Mouse (Mus musculus) lung, postnatal 36 days (tissue): ENCODE results near the gene Pcbp4.

Experiments
- DNase-seq: peaks from one replicate; pipeline ENCODE4 v3.0.0; 2022; ENCODE audit warnings: mixed read lengths

Pcbp4 gene

DNA sequence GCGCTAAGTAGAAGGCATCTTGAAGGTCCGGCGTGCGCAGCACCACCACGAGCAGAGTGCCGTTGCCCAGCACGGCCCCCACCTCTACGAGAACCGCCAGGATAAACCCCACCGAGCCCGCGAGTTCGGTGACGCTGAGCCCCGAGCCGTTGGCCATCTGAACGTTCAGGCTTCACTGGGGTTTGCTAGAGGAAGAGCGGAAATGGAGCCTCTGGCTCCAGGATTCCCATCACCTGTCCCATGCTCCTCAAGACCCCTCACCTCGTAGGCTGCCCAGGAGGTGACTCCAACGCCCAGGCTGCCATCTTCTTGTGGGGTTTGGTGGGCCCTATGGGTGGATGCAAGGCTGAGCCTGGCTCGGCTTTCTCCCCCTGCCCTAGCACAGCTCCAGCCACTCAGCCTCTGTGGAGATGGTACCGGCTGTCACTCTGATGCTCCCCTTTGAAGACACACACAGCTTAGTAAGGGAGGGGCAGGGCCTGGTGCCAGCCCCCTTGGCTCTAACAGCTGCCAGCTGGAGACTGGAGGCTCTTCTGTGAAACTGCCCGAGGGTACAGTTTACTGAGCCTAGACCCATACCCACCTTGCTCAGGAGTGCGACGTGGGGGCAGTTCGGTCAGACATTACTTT lies 12.6 kb downstream of the Pcbp4 start, which contains the start of gene Gpr62:
Gene Gpr62, minus strand, starts transcription at position 368 of the 630 bp plus-strand sequence.
- DNase-seq, result no peak

DNA sequence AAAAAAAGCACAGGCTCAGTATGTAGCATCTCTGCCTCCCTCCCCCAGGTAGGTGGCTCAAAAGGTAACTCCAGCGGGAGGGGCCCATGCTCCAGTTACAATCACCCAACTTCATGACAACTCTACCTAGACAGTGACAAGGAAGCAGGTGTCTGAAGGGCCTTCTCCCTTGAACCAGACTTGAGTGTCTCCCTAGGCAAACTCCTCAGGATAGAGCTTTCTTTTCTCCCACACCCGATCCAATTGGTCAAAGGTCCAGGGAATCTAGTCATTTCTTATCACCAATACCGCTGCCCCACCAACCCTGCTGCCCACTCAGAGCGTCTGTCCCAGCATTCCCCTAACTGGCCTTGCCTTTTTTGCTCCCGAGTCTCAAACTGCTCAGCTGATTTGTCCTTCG lies 13.6 kb downstream of the Pcbp4 start:
- DNase-seq, result no peak

DNA sequence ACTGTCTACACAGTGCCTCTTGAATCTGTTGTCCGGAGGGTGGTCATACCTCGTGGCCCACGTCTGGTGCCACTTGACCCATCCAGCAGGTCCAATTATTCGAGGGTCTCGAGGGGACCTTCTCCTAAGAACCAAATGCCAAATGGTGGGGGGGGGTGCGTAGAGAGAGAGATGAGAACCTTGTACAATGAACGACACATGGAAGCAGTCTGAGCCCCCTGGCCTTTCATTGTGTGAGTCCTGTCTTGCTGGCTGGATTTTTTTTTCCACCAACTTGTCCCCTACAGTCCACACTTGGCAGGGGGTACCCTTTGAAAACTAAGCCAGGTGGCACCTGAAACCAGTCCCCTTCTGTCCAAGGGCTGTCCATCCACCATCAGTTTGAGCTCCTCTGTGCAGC lies 14.7 kb downstream of the Pcbp4 start:
- no peak for DNase-seq

DNA sequence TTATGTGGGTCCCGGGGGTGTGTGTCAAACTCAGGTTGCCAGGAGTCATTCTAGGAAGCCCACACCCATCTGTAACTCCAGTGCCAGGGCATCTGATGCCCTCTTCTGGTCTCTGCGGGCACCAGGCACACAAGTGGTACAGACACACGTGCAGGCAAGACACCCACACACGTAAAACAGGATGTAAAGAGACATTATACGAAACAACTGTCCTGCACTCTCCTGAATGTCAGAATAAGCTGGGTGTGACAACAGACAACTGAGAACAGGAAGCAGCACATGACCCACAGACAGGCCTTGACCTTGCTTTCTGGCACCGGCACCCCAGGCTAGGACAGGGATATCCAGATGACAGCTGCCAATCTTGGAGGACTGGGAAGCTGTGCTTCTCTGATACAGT lies 16.2 kb downstream of the Pcbp4 start:
- no peak for DNase-seq

DNA sequence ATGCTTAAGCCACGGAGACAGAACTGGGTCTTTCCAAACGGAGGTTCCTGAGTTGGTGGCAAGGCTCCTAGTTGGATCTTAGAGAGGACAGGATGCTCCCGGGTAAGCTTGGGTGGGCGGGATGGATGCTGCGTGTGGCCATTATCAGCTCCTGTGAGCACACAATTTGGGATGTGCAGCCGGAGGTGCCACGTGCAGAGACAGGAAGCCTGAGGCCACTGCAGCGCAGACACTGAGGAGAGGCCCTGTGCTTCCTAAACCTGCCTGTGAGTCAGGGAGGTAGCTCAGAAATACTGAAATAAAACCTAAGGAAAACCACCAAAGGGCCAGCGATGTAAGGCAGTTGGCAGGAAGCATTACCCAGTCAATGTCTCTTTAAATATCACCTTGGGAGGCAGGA lies 16.7 kb downstream of the Pcbp4 start:
- DNase-seq, result no peak

DNA sequence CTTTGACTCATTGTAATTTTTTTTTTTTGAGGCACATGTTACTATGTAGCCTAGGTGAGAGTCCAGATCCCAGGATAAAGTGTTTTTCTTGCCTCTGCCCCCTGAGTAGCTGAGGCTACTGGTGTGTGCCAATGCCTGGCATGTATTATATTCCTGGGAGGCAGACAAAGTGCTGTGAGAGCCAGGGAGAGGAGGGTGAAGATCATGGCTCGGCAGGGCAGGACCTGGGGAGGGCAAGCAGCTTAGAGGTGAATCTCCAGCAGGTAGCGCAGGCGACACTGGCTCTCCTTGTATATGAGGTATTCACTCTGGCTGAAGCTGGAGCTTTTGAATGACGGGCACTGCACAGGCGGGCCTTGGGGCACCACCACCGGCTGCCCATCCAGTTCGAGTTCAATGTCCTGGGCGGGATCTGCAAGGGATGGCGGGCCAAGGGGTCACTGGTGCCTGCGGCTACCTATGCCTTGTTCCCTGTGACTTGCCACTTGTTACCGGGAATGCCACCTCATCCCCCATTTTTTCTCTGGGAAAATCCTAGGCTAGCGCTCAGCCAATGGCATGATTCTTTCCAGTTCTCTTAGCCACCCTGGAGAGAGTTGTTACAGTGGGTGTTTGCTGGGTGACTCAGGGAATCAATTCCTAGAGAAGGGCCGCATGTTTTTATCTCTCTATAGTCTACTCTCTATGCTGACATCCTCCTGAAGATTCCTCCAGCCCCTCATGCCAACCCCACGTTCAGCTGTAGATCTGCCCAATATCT lies 18.1 kb downstream of the Pcbp4 start:
- no peak for DNase-seq

DNA sequence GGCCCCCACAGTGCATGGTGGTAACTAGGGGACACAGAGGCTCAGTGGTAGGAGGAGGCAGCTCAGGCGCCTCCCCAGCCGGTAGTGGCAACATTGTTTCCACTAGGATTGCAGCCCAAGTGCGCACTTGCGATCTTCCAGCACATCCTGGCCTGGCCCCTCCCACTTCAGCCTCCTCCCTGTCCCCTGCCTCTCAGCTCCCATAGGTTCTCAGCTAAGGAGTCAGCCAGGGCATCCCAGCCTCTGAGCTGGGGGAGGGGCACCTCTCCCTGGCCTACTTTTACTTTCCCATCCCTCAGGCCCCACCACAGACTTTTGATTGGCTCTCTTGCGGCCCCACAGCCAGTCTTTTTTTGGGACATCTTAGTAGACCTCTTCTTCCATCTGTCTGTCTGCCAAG lies 18.8 kb downstream of the Pcbp4 start:
- peak; percentile 78 for DNase-seq

DNA sequence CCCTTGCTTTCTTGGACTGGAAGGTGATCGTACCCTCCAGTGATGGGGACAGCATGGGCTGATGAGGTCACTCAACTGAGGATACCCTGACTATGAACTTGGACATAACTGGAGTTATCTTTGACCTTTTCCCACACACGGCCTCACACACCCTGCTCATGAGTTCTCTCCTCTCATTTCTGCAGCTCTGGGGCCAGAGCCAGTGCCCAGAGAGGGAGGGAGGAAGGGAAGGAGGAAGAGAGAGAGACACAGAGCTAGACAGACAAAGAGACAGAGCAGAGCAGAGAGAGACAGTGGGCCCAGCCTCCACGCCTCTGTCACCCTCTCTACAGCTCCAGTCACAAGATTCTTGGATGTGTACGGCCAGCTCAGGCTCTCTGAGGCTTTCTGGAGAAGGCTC lies 19.2 kb downstream of the Pcbp4 start:
- no peak for DNase-seq

DNA sequence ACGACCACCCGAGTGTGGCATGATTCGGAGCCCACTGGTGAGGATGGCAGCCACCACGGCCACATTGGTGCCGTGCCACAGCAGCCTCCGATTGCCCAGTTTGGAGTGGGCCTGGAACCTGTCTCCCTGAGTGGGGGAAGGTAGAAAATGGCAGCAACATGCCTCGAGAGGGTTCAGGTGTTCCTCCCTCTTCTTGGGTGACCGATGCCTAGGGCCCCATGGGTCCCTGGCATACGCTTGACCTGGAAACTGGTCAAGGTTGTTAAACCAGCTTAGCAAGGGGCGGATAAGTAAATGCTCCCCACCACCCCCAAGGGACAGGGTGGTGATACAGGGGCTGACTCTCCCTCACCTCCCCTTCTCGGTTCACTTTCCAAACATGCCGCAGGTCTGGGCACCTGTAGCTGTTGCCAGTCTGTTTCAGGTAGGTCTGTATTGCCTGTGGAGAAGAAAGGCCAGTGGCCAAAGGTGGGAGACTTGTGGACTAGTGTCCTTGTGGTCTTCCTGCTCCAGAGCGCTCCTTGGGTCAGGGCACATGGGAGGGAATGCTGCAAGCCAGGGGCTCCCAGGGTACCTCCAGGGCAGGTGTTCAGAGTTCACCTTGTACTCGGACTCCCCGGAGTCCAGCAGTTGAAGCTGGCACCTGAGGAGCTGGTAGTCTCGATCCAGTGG lies 20.1 kb downstream of the Pcbp4 start:
- DNase-seq, result no peak

DNA sequence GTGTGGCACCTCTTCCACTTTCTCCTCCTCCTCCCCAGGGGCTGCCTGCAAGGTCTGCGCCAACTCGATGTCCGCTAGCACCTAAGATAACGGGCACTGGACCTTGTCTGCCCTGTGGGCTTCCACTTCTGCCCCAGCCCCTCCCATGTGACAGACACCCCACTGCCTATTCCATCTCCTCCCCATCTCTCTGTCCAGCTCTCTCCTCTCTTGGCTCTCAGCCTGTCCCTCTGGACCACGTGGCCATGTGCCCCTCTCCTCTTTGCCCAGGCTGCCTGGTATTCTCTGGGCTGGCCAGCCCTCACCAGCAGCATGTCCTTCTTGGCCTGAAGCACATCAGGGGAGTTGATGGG lies 20.6 kb downstream of the Pcbp4 start:
- no peak for DNase-seq

DNA sequence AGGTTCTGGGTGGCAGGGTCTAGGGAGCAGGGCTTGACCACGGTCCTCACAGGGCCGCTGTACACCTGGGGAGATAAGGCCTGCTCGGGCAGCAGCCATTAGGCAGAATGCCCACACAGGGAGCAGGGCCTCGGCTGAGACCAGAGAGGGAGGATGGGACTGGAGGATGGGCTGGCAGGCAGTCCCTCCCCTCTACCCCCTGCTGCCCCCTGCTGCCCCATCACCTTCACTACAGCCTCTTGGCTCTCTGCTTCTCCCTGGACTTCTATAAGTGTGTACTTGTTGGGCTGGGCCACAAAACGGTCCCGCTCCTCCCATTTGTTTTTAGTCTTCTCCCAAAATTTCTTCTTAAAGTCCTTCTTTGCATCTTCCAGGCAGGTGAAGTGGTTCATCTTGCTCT lies 21.4 kb downstream of the Pcbp4 start:
- peak; percentile 74 for DNase-seq

DNA sequence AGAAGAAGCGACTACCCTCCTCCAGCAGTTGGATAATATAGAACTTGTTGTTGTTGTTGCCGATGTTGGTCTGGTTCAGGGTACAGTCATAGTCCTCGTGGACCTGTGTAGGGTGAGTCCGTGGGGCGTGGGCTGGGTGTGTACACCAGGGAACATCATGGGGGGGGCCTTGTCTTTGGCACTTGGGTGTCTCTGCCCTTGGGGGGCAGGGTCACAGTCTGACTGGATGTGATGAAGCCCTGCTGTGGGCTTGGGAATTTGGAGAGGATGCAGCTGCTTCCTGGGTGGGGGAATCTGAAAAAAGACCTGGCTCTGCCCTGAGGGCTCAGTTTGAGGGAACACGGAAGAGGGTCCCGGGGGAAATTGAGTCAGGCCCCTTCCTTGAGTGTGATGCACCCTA lies 22.0 kb downstream of the Pcbp4 start:
- peak; percentile 60 for DNase-seq

DNA sequence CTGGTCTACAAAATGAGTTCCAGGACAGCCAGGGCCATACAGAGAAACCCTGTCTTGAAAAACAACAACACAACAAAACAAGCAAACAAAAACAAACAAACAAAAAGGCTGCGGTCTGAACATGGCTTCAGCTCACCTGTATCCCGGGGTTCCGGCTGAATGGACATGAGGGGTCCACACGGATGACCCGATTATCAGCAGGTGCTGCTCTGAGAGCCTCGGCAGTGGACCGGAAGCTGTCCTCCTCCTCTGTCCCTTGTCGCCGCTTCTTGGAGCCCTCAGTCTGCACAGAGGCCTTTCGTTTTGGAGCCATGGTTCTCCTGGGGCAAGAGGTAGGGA lies 22.5 kb downstream of the Pcbp4 start, which contains the start of gene Rrp9:
Gene Rrp9, plus strand, starts transcription at position 301 of the 339 bp plus-strand sequence.
- DNase-seq, result no peak

DNA sequence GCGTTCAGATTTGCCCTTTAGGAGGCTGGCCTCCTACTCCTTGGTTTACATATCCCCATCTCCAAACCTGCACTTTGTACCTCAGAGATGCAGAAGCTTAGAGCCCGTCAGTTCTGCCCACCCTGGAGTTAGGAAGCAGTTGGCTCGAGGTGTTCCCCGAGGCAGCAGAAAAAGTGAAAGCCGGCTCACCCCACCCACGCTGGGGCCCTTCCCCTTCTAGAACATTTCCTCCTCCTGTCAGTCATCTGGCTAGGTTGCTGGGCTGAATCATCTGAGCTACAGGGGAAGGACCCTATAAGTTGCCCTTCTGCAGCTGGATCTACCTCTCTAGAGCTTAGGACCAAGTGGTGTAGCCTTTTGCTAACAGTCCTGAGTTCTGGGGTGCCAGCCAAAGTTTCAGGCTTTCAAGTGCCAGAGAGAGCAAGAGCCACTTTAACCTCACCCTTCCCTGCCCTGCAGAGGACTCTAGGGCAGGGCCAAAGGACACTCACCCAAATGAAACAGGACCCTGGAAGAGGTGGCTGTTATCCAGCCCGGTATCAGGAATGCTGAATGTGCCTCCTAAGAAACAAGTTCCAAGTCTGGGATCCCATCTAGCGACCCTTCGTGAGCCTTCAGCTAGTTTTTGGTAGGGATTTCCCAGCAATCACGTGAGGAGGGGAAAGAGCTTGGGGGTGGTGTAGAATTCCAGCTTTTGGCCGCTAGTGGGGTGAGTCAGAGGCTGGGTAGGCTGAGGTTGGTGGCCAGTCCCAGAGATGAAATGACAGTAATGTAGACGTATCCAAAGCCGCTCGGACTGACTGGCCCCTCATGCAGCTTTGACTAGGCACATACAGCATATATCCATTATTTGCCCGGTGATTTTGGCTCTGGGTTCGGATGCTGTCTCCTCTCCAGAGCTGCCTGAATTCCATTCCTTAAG lies 23.2 kb downstream of the Pcbp4 start:
- DNase-seq, result peak; percentile 84

DNA sequence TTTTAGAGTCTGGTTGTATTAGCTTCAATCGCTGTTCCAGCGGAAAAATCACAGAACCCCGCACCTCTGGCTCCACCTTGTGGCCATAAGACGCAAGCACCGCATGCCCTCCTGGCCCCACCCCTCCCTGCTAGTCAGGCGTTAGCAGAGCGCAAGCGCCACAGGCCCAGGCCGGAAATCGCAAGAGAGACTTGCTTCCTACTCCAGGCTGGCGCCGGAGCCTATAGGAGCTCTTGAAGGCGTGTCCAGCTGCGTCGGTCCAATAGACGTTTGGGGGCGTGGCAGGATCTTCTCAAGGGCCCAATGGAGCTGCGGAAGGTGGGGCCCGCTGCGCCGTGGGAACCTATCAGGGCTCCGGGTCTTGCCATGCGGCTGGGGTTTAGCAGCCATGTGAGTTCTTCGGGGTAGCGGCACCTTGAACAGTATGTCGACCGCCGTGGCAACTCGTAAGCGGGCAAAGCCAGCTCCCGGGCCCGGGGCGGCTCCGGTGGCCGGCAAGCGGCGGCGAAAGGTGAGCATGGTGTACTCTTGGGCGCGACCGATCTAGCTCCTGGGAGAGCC lies 23.9 kb downstream of the Pcbp4 start, which contains the start of gene Parp3:
Gene Parp3, minus strand, starts transcription at position 26 of the 561 bp plus-strand sequence.
- peak; percentile 100 for DNase-seq

DNA sequence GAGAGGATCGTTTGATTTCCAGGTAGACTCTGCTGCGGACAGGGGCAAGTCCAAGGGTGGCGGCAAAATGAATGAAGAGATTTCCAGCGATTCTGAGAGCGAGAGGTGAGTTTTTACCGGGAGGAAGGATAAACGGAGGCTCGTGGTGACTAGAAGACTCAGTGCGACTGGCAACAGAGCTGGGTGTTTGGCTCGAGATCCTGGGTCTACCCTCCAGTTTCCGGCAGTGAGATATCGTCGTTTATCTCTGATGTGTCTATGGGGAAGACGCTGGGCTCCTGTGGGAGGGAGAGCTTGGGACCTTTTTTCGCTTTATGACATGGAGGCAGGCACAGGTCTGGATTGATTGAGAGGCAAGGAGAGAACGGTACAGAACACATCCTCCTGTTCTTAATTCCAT lies 24.6 kb downstream of the Pcbp4 start:
- no peak for DNase-seq

DNA sequence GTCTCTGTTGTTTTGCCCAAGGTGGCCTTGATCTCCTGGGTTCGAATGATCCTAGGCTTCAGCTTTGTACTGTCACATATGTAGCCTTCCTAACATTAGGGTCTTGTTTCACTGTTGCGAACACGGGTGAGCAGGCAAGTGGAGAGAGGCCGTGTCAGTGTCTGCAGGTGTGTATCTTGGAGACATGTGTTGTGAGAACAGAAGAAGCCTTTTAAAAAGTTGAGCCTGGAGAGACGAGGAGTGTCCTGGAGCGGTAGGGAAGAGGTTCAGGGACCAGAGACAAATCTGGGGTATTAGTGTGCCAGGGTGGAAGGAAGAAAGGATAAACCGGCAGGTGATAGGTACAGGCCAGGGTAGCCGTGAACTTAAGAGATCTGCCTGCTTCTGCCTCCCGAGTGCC lies 25.0 kb downstream of the Pcbp4 start:
- DNase-seq, result no peak

DNA sequence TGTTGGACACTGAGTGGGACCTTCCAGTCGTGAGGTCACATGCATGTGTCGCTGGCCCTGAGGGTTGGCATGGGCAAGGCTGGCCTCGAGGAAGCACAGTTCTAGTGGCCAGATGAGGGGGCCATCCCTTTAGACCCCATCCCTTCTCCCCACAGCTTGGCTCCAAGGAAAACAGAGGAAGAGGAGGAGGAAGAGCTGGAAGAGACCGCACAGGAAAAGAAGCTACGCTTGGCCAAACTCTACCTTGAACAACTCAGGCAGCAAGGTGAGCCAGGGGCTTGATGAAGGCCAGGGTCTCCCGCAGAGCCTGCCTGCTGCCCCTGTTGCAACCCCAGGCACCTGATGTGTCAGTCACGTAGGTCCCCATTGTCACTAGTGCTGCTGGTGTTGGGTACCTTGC lies 27.4 kb downstream of the Pcbp4 start:
- no peak for DNase-seq

DNA sequence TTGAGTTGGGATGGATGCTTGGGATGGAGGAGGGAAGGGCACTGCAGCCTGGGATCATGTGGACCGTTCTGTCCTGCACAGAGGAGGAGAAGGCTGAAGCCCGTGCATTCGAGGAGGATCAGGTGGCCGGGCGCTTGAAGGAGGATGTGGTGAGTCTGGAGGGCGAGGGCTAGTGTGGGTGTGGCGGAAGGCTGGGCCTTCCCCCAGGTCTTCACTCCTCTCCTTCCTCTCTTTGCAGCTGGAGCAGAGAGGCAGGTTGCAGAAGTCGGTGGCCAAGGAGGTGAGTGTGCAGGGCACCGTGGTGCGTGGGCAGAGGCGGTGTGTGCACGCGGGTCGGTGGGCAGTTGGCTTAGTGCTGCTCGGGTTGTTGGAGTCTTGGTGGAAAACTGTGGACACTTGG lies 28.0 kb downstream of the Pcbp4 start:
- DNase-seq, result no peak

DNA sequence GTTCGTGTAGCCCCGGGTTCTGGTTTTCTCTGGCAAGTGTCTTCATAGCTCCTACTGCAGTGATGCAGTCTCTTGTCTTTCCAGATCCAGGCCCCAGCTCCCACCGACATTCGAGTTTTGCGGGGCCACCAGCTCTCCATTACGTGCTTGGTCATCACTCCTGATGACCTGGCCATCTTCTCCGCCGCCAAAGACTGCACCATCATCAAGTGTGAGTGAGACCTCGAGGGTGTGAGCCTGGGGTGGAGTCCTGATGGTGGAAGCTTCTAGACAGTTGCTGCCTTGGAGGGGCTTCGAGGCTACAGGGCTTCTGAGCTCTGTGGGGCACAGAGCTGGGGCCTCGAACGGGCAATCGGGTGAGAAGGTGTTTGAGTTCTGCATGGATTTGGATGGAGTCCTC lies 28.6 kb downstream of the Pcbp4 start:
- no peak for DNase-seq

DNA sequence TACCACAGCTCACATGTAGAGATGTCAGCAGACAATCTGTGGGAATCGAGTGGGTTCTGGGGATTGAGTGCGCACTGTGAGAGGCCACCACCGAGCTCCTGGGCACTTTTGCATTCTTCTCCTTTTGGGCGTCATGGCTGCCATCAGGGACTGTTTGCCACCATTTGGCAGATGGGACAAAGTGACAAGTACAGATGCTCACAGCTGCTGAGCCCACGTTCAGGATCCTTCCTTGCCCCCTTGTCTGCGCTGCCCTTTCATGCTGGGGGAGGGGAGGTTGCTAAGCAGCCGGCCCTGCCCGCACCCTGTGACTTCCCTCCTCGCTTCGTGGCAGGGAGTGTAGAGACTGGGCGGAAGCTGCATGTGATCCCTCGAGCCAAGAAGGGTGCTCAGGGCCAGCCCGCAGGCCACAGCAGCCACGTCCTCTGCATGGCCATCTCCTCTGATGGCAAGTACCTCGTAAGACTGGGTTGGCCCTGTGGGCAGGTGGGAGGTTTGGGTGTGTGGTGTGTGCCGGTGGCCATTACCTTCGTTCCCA lies 29.6 kb downstream of the Pcbp4 start:
- DNase-seq, result no peak

DNA sequence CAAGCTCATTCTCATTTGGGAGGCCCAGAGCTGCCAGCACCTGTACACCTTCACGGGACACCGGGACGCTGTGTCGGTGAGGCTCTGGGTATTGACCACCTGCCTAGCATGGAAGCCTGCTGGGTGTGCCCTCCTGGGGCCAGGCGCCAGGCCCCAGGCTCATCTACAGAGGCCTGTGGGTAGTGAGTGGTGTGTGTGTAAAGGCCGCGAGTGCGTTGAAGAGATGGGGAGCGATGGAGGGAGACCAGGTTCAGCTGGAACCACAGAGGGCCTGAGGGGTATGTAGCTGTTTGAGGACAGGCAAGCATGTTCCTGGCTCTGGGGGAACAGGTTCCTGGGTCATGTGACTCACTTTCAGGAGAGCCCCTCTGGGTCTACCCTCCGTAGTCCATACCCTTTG lies 30.0 kb downstream of the Pcbp4 start:
- DNase-seq, result no peak
